Comparison of ENCODE assay signal across 8 mouse cellular contexts in genomic region chr2:6436085-6436950, GRCm38 (mm10).
DNase-seq lines count a peak whose midpoint lies in the region; ATAC-seq and TF ChIP-seq lines count a peak whose summit lies in the region.

No protein-coding gene starts in this region.

- intact Hi-C loops in left cerebral cortex, adult 2 months (cut with DNase I) = no loop called here

- H3K27me3 ChIP-seq in embryonic facial prominence, embryonic 10.5 days (replicated peaks; ENCODE audit: low read depth, poor library complexity, severe bottlenecking) = no peaks in the 10 kb centered on the region

- peaks cover 76% of the 10 kb centered on the region for H3K36me3 ChIP-seq in embryonic facial prominence, embryonic 10.5 days (replicated peaks)

- H3K27ac ChIP-seq in embryonic facial prominence, embryonic 10.5 days (replicated peaks) = no peak overlapping the region
- no peak overlapping the region for H3K27ac ChIP-seq in left cerebral cortex, adult 2 months

- peak; percentile 40 for DNase-seq in gastrocnemius, adult 18-20 months (ENCODE audit: low spot score)
- no peak for DNase-seq in gastrocnemius, postnatal 25 days
- peak; percentile 49 for DNase-seq in embryonic facial prominence, embryonic 10.5 days (ENCODE audit: low spot score)
- peak; percentile 73 for DNase-seq in heart, postnatal 4 days
- DNase-seq in left cerebral cortex, adult 2 months (ENCODE audit: extremely low spot score in 1 of 2, low spot score in 2 of 2) = peak; percentile 57 to 59
- peak; percentile 79 for DNase-seq in lung, postnatal 36 days
- peak; percentile 54 for DNase-seq in right cerebral cortex, postnatal 25 days

- no peaks in the 10 kb centered on the region for H3K9me3 ChIP-seq in embryonic facial prominence, embryonic 10.5 days

- H3K4me1 ChIP-seq in embryonic facial prominence, embryonic 10.5 days = no peaks in the 10 kb centered on the region

- ATAC-seq in activated CD4-positive, CD25-positive, alpha-beta regulatory T cell, adult 4 months = peak; percentile 65

- WGBS in embryonic facial prominence, embryonic 10.5 days = 86% methylated on average over 16 of the region's 16 CpGs

- H3K4me3 ChIP-seq in embryonic facial prominence, embryonic 10.5 days = no peak overlapping the region
- H3K4me3 ChIP-seq in left cerebral cortex, adult 2 months = no peak overlapping the region

- TF ChIP-seq CTCF in left cerebral cortex, adult 2 months (IDR thresholded peaks at IDR 0.05) = peak; percentile 96
